Mouse (Mus musculus): ENCODE results near the gene Mast1. TPM values are rescaled to one million over a fixed set of nuclear protein-coding genes. Genes with fewer than 3 reads are reported as not detected.

The Mast1 gene
- polyA plus RNA-seq, 1 experiment from 2014 or later: 2.8 TPM

DNA sequence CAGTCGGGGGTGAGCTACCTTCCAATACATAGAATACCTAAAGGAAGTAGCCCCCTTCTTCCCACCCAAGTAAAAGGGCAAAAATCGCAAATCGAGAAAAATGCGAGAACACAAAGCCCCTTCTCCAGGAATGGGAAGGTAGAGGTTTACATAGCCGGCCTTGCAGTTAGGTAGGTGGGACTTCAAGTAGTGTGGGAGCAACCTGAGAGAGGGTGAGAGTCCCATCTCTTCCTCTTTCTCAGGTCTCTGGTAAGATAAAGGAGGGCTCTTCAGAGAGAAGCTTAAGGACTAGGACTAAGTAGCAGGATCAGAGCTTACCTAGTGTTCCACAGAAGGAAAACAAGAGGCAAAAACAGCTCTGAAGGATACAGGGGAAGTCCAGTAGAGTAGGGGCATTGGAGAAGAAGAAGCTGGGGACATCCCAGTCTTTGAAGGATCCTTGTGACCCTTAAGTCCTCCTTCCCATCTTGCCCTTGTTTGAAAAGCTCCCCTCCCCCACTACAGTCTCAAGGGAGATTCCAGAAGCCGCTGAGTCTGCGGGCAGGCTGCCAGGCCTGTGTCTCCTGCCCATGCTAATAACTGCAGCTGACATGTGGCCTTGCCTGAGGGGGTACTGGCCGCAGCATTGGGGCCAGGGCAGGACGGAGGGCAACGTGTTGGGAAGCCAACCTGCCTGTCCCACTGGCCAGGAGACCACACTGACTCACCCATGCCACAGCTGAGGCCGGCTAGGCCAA, 43.6 kb upstream of the Mast1 start:
- H3K9ac ChIP-seq (replicated peaks; ENCODE audit: low read length): no peak overlapping the region
- H3K9me3 ChIP-seq (replicated peaks; ENCODE audit: control insufficient read depth, low read length): no peaks in the 10 kb centered on the region
- DNase-seq (ENCODE audit: low spot score) (no peak), ATAC-seq (replicated peaks; ENCODE audit: insufficient number of reproducible peaks, low FRiP score, low TSS enrichment, low read depth) (no peak)
- no peak overlapping the region for H3K4me2 ChIP-seq (ENCODE audit: low read depth, low read length)
- peaks cover 27% of the 10 kb centered on the region for H3K4me1 ChIP-seq (ENCODE audit: control insufficient read depth, insufficient read depth, low read length)
- H3K36me3 ChIP-seq (replicated peaks; ENCODE audit: control insufficient read depth, insufficient read depth, low read depth, low read length): no peaks in the 10 kb centered on the region
- peak overlapping the region; percentile 28; the same call in 1 of the 2 replicates for H3K4me3 ChIP-seq (ENCODE audit: low read depth, low read length)
- peaks cover 22% of the 10 kb centered on the region for H3K27me3 ChIP-seq (ENCODE audit: control insufficient read depth, insufficient read depth, low read length)
- no peak overlapping the region for H3K27ac ChIP-seq (replicated peaks; ENCODE audit: low read depth, low read length)
- 28% methylated on average over 11 of the region's 11 CpGs for WGBS

- 2% methylated on average over 42 of the region's 42 CpGs for WGBS
- Histone ChIP-seq H3K9ac (replicated peaks; ENCODE audit: low read length) (peak overlapping the region; percentile 46), H3K27me3 (ENCODE audit: control insufficient read depth, insufficient read depth, low read length) (peaks cover 22% of the 10 kb centered on the region), H3K4me3 (ENCODE audit: low read depth, low read length) (peak overlapping the region; percentile 28), H3K36me3 (replicated peaks; ENCODE audit: control insufficient read depth, insufficient read depth, low read depth, low read length) (no peaks in the 10 kb centered on the region), H3K9me3 (replicated peaks; ENCODE audit: control insufficient read depth, low read length) (no peaks in the 10 kb centered on the region), H3K4me2 (ENCODE audit: low read depth, low read length) (peak overlapping the region; percentile 71), H3K4me1 (ENCODE audit: control insufficient read depth, insufficient read depth, low read length) (peaks cover 20% of the 10 kb centered on the region), H3K27ac (replicated peaks; ENCODE audit: low read depth, low read length) (peak overlapping the region; percentile 36; the same call in 1 of the 2 replicates)
- ATAC-seq (replicated peaks; ENCODE audit: insufficient number of reproducible peaks, low FRiP score, low TSS enrichment, low read depth) (0 out of 2 replicates have a peak, but pooled peaks have one; percentile 15), DNase-seq (ENCODE audit: low spot score) (peak; percentile 92)
Observed at GRCm38 (mm10) chr8:84979599-84980421, 42.7 kb upstream of the Mast1 start.

GRCm38 (mm10) chr8:84978248-84978940, 41.2 kb upstream of the Mast1 start, which contains the start of gene Junb:
Gene Junb (minus strand): TSS chr8:84978718.
- Histone ChIP-seq H3K4me1 (ENCODE audit: control insufficient read depth, insufficient read depth, low read length) (peaks cover 16% of the 10 kb centered on the region), H3K36me3 (replicated peaks; ENCODE audit: control insufficient read depth, insufficient read depth, low read depth, low read length) (no peaks in the 10 kb centered on the region), H3K4me3 (ENCODE audit: low read depth, low read length) (peak within 1 kb of the TSS; percentile 50), H3K27ac (replicated peaks; ENCODE audit: low read depth, low read length) (peak within 1 kb of the TSS; percentile 36; the same call in 1 of the 2 replicates), H3K27me3 (ENCODE audit: control insufficient read depth, insufficient read depth, low read length) (peaks cover 22% of the 10 kb centered on the region), H3K9me3 (replicated peaks; ENCODE audit: control insufficient read depth, low read length) (no peaks in the 10 kb centered on the region), H3K9ac (replicated peaks; ENCODE audit: low read length) (peak within 1 kb of the TSS; percentile 64), H3K4me2 (ENCODE audit: low read depth, low read length) (peak within 1 kb of the TSS; percentile 96)
- DNase-seq (ENCODE audit: low spot score) (peak; percentile 87), ATAC-seq (replicated peaks; ENCODE audit: insufficient number of reproducible peaks, low FRiP score, low TSS enrichment, low read depth) (no peak)
- under 1% methylated on average over 60 of the region's 63 CpGs for WGBS

DNA sequence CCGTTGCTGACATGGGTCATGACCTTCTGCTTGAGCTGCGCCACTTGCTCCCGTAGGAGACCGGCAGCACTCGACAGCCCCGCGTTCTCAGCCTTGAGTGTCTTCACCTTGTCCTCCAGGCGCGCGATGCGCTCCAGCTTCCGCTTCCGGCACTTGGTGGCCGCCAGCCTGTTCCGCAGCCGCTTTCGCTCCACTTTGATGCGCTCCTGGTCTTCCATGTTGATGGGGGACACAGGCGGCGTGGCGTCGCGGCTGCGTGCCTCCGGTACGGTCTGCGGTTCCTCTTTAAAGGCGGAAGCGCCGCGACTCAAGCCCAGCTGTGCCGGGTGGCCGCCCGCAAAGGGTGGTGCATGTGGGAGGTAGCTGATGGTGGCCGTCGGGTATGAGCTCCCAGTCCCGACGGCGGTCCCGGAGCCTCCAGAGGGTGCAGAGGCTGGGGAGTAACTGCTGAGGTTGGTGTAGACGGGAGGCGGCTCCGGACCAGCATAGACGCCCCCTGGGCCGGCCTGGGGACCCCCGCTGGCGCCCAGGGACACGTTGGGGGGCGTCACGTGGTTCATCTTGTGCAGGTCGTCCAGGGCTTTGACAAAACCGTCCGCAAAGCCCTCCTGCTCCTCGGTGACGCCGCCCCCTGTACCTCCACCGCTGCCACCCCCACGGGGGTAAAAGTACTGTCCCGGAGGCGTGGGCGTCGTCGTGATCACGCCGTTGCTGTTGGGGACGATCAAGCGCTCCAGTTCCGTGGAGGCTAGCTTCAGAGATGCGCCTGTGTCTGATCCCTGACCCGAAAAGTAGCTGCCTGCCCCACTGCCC, 40.5 kb upstream of the Mast1 start:
- H3K27ac ChIP-seq (replicated peaks; ENCODE audit: low read depth, low read length): no peak overlapping the region
- no peak for ATAC-seq (replicated peaks; ENCODE audit: insufficient number of reproducible peaks, low FRiP score, low TSS enrichment, low read depth)
- 1% methylated on average over 70 of the region's 70 CpGs for WGBS
- peak overlapping the region; percentile 96 for H3K4me2 ChIP-seq (ENCODE audit: low read depth, low read length)
- H3K4me1 ChIP-seq (ENCODE audit: control insufficient read depth, insufficient read depth, low read length): peaks cover 16% of the 10 kb centered on the region
- H3K9me3 ChIP-seq (replicated peaks; ENCODE audit: control insufficient read depth, low read length): no peaks in the 10 kb centered on the region
- peak overlapping the region; percentile 64 for H3K9ac ChIP-seq (replicated peaks; ENCODE audit: low read length)
- no peaks in the 10 kb centered on the region for H3K36me3 ChIP-seq (replicated peaks; ENCODE audit: control insufficient read depth, insufficient read depth, low read depth, low read length)
- peaks cover 22% of the 10 kb centered on the region for H3K27me3 ChIP-seq (ENCODE audit: control insufficient read depth, insufficient read depth, low read length)
- H3K4me3 ChIP-seq (ENCODE audit: low read depth, low read length): peak overlapping the region; percentile 50
- peak; percentile 56 for DNase-seq (ENCODE audit: low spot score)

- H3K9ac ChIP-seq (replicated peaks; ENCODE audit: low read length): peak overlapping the region; percentile 64
- peak overlapping the region; percentile 50 for H3K4me3 ChIP-seq (ENCODE audit: low read depth, low read length)
- H3K4me1 ChIP-seq (ENCODE audit: control insufficient read depth, insufficient read depth, low read length): peaks cover 16% of the 10 kb centered on the region
- DNase-seq (ENCODE audit: low spot score) (no peak), ATAC-seq (replicated peaks; ENCODE audit: insufficient number of reproducible peaks, low FRiP score, low TSS enrichment, low read depth) (no peak)
- H3K27ac ChIP-seq (replicated peaks; ENCODE audit: low read depth, low read length): no peak overlapping the region
- WGBS: 2% methylated on average over 24 of the region's 25 CpGs
- peak overlapping the region; percentile 96 for H3K4me2 ChIP-seq (ENCODE audit: low read depth, low read length)
- no peaks in the 10 kb centered on the region for H3K9me3 ChIP-seq (replicated peaks; ENCODE audit: control insufficient read depth, low read length)
- H3K36me3 ChIP-seq (replicated peaks; ENCODE audit: control insufficient read depth, insufficient read depth, low read depth, low read length): no peaks in the 10 kb centered on the region
- peaks cover 22% of the 10 kb centered on the region for H3K27me3 ChIP-seq (ENCODE audit: control insufficient read depth, insufficient read depth, low read length)
Observed at GRCm38 (mm10) chr8:84976763-84977434, 39.7 kb upstream of the Mast1 start.

DNA sequence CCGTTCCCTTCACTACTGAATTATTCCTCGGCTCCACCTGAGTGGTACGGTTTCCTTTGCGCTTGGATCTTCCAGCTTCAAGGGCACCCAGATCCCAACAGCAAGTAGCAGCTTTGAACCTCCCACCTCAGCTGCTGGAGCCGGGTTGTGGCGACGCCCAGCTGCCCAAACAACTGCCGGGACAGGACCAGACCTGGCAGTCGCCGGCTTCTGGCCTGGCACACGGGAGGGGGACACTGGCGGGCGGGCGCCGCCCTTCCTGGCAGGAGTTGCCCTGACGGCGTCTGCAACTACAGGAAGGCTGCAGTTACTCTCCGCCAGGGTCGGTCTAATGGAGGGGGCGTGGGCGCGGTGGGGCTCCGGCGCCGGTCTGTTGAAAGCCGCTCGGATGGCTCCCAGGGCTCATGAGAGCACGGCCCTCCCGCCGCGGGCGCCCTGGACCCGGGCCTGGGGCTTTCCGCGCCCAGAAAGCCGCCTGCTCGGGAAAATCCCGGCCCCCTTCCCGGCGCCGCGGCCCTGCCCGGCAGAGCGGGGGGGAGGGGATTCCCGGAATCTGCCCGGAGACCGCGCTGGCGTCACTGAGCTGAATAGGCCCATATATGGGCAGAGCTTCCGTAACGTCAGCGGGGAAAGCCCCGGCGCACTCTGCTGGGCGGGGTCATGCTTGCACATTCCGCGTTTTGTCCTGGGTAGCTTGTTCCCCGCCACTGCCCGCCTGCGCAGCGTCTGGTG, 39.0 kb upstream of the Mast1 start:
- peak; percentile 95 for DNase-seq (ENCODE audit: low spot score)
- H3K4me2 ChIP-seq (ENCODE audit: low read depth, low read length): peak overlapping the region; percentile 96
- H3K9me3 ChIP-seq (replicated peaks; ENCODE audit: control insufficient read depth, low read length): no peaks in the 10 kb centered on the region
- peaks cover 22% of the 10 kb centered on the region for H3K27me3 ChIP-seq (ENCODE audit: control insufficient read depth, insufficient read depth, low read length)
- 1% methylated on average over 58 of the region's 61 CpGs for WGBS
- H3K4me1 ChIP-seq (ENCODE audit: control insufficient read depth, insufficient read depth, low read length): peaks cover 15% of the 10 kb centered on the region
- peak; percentile 69 for ATAC-seq (replicated peaks; ENCODE audit: insufficient number of reproducible peaks, low FRiP score, low TSS enrichment, low read depth)
- no peak overlapping the region for H3K27ac ChIP-seq (replicated peaks; ENCODE audit: low read depth, low read length)
- H3K36me3 ChIP-seq (replicated peaks; ENCODE audit: control insufficient read depth, insufficient read depth, low read depth, low read length): no peaks in the 10 kb centered on the region; the same call in 1 of the 2 replicates
- H3K4me3 ChIP-seq (ENCODE audit: low read depth, low read length): peak overlapping the region; percentile 50
- H3K9ac ChIP-seq (replicated peaks; ENCODE audit: low read length): peak overlapping the region; percentile 37

All from embryonic facial prominence, embryonic 11.5 days (tissue).